Mouse (Mus musculus) MEL (cell line): ENCODE measurements at regions not wholly inside any gene's neighbourhood (a gene's known extent, or its start where the extent isn't known, plus 50 kb on each side); places are given as distances from the start of the nearest gene placed in this dataset.

Experiments used
- DNase-seq: peaks from one replicate; pipeline ENCODE4 v3.0.0; 2011; ENCODE audit warnings: low read depth, low spot score
- H3K27ac ChIP-seq: 2 replicates; pipeline ENCODE4 v1.5.1; 2012; ENCODE audit warnings: low read depth, mild to moderate bottlenecking, control low read depth, low read length, moderate library complexity; ENCODE audit not compliant: control insufficient read depth
- H3K27me3 ChIP-seq, 2 experiments: fragments of 150-350 bp in 1 of 2; sonication (generic) in 1 of 2; 2 replicates each; pipeline ENCODE4 v1.6.1; 2012; ENCODE audit warnings: low read length in 2 of 2, mild to moderate bottlenecking in 2 of 2, improper control_type of control experiment in 1 of 2, moderate library complexity in 1 of 2; ENCODE audit not compliant: insufficient read depth in 2 of 2, control insufficient read depth in 1 of 2
- H3K36me3 ChIP-seq, 2 experiments: 2 replicates each; pipeline ENCODE4 v1.6.1; 2012 to 2014; ENCODE audit warnings: low read length in 2 of 2, improper control_type of control experiment in 1 of 2, inconsistent platforms in 1 of 2, mild to moderate bottlenecking in 1 of 2; ENCODE audit not compliant: insufficient read depth in 2 of 2, control insufficient read depth in 1 of 2
- H3K4me1 ChIP-seq, 2 experiments: fragments of 150-350 bp in 1 of 2; sonication (generic) in 1 of 2; 2 replicates each; pipeline ENCODE4 v1.6.1; 2012; ENCODE audit warnings: low read length in 2 of 2, improper control_type of control experiment in 1 of 2, mild to moderate bottlenecking in 1 of 2; ENCODE audit not compliant: insufficient read depth in 2 of 2, control insufficient read depth in 1 of 2
- H3K4me3 ChIP-seq, 2 experiments: fragments of 150-350 bp in 1 of 2; sonication (generic) in 1 of 2; 2 replicates each; pipeline ENCODE4 v1.5.1; 2012; ENCODE audit warnings: low read depth in 2 of 2, low read length in 2 of 2, mild to moderate bottlenecking in 2 of 2, moderate library complexity in 2 of 2, control low read depth in 1 of 2, improper control_type of control experiment in 1 of 2; ENCODE audit not compliant: control insufficient read depth in 1 of 2, insufficient read depth in 1 of 2
- H3K79me2 ChIP-seq: 2 replicates; pipeline ENCODE4 v1.6.1; 2012; ENCODE audit warnings: mild to moderate bottlenecking, low read length, moderate library complexity; ENCODE audit not compliant: control insufficient read depth, poor library complexity, insufficient read depth
- H3K9ac ChIP-seq: 2 replicates; pipeline ENCODE4 v1.6.1; 2012; ENCODE audit warnings: low read depth, mild to moderate bottlenecking, control low read depth, low read length, moderate library complexity; ENCODE audit not compliant: control insufficient read depth, poor library complexity, severe bottlenecking
- H3K9me3 ChIP-seq: fragments of 150-350 bp; sonication (generic); replicated peaks from 2 replicates; pipeline ENCODE4 v1.6.1; 2012; ENCODE audit warnings: mild to moderate bottlenecking, low read length, improper control_type of control experiment, moderate library complexity; ENCODE audit not compliant: insufficient read depth
- CHD2 ChIP-seq: IDR thresholded peaks from 2 replicates; pipeline ENCODE4 v1.6.1; 2011; ENCODE audit warnings: low read length, improper control_type of control experiment
- CTCF ChIP-seq, 3 experiments: IDR thresholded peaks in 2 of 3; conservative IDR thresholded peaks in 1 of 3; 2 replicates each; pipeline ENCODE4 v1.5.1; 2011 to 2012; ENCODE audit warnings: low read length in 3 of 3, low read depth in 2 of 3, mild to moderate bottlenecking in 2 of 3, improper control_type of control experiment in 1 of 3, inconsistent platforms in 1 of 3, mixed read lengths in 1 of 3, moderate library complexity in 1 of 3; ENCODE audit not compliant: control insufficient read depth in 1 of 3, insufficient read depth in 1 of 3, poor library complexity in 1 of 3, severe bottlenecking in 1 of 3
- ETS1 ChIP-seq: IDR thresholded peaks from 2 replicates; pipeline ENCODE4 v1.6.1; 2012; ENCODE audit warnings: low read depth, mild to moderate bottlenecking, inconsistent platforms, low read length, improper control_type of control experiment, moderate library complexity
- JUND ChIP-seq: IDR thresholded peaks from 2 replicates; pipeline ENCODE4 v1.6.1; 2011; ENCODE audit warnings: low read depth, mild to moderate bottlenecking, improper control_type of control experiment, low read length
- MAZ ChIP-seq: IDR thresholded peaks from 2 replicates; pipeline ENCODE4 v1.6.1; 2012; ENCODE audit warnings: low read depth, mild to moderate bottlenecking, inconsistent platforms, low read length, improper control_type of control experiment
- MEF2A ChIP-seq: IDR thresholded peaks from 2 replicates; pipeline ENCODE4 v1.6.1; 2014; ENCODE audit warnings: low read depth, mild to moderate bottlenecking, inconsistent platforms, low read length, improper control_type of control experiment; ENCODE audit not compliant: poor library complexity, insufficient replicate concordance, severe bottlenecking; ENCODE audit errors: extremely low read depth
- MYB ChIP-seq: IDR thresholded peaks from 2 replicates; pipeline ENCODE4 v1.6.1; 2011; ENCODE audit warnings: mild to moderate bottlenecking, low read depth, low read length, improper control_type of control experiment
- MYC ChIP-seq: IDR thresholded peaks from 2 replicates; pipeline ENCODE4 v1.6.1; 2011; ENCODE audit warnings: low read depth, mild to moderate bottlenecking, low read length, improper control_type of control experiment, moderate library complexity
- POLR2A ChIP-seq, 2 experiments: IDR thresholded peaks; 2 replicates each; pipeline ENCODE4 v1.6.1; 2011 to 2012; ENCODE audit warnings: low read length in 2 of 2, mild to moderate bottlenecking in 2 of 2, control low read depth in 1 of 2, improper control_type of control experiment in 1 of 2, low read depth in 1 of 2, moderate library complexity in 1 of 2; ENCODE audit not compliant: control insufficient read depth in 1 of 2, insufficient read depth in 1 of 2, poor library complexity in 1 of 2
- RAD21 ChIP-seq: IDR thresholded peaks from 2 replicates; pipeline ENCODE4 v1.6.1; 2011; ENCODE audit warnings: mild to moderate bottlenecking, low read depth, low read length, improper control_type of control experiment
- SMC3 ChIP-seq: IDR thresholded peaks from 2 replicates; pipeline ENCODE4 v1.6.1; 2011; ENCODE audit warnings: low read depth, low read length, improper control_type of control experiment
- UBTF ChIP-seq: IDR thresholded peaks from 2 replicates; pipeline ENCODE4 v1.6.1; 2012; ENCODE audit warnings: low read depth, mild to moderate bottlenecking, inconsistent platforms, low read length, improper control_type of control experiment, moderate library complexity, borderline replicate concordance; ENCODE audit not compliant: insufficient read depth
- USF1 ChIP-seq: IDR thresholded peaks from 2 replicates; pipeline ENCODE4 v1.6.1; 2014; ENCODE audit warnings: low read depth, mild to moderate bottlenecking, inconsistent platforms, low read length, improper control_type of control experiment, moderate library complexity
- ZC3H11A ChIP-seq: IDR thresholded peaks from 2 replicates; pipeline ENCODE4 v1.6.1; 2012; ENCODE audit warnings: low read depth, mild to moderate bottlenecking, inconsistent platforms, low read length, improper control_type of control experiment
- ZMIZ1 ChIP-seq: IDR thresholded peaks from 2 replicates; pipeline ENCODE4 v1.6.1; 2012; ENCODE audit warnings: low read depth, mild to moderate bottlenecking, inconsistent platforms, low read length, improper control_type of control experiment, moderate library complexity
- ZNF384 ChIP-seq: IDR thresholded peaks from 2 replicates; pipeline ENCODE4 v1.6.1; 2012; ENCODE audit warnings: low read depth, mild to moderate bottlenecking, inconsistent platforms, low read length, improper control_type of control experiment

DNA sequence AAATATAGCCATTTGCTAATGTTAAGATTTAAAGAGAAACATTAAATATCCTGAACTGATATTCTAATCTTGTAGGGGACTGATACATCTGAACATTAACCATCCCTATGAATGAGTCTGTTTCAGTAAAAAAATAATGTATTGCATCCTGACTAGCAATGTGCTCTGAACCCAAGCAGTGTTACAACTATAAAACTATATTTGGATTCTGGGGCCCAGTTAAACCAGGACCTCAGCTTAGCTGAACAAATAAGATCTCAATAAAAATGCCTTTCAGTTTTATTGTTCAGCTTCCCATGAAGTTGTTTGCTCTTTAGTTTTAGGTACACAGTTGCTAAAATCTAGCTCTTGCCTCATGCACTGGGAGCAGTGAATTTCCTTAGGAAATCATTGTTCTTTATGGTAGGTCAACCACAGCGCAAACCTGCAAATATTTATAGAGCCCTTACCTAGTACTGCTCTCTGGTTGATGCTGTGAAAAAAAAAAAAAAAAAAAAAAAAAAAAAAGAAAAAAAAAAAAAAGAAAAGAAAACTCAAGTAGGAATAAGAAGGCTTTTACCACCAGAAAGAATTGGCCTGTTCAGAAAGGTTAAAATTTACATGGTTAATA lies 457.5 kb downstream of the Chl1 start:
- H3K4me1 ChIP-seq: no peaks in the 10 kb centered on the region
- no peaks in the 10 kb centered on the region for H3K79me2 ChIP-seq
- no peaks in the 10 kb centered on the region for H3K36me3 ChIP-seq
- H3K4me3 ChIP-seq: no peak overlapping the region
- no peak overlapping the region for H3K27ac ChIP-seq
- no peak for DNase-seq
- TF ChIP-seq ZMIZ1 (no peak), CTCF (IDR thresholded peaks at IDR 0.05 in 2 of 3, conservative IDR thresholded peaks at IDR 0.05 in 1 of 3; ENCODE audit: control insufficient read depth in 1 of 3, insufficient read depth in 1 of 3, low read depth in 2 of 3, low read length in 3 of 3, poor library complexity in 1 of 3, severe bottlenecking in 1 of 3) (no peak), ETS1 (no peak), JUND (no peak)
- TF ChIP-seq, all 39 proteins: peak for 0
- Histone ChIP-seq H3K9ac (no peak overlapping the region), H3K27me3 (no peaks in the 10 kb centered on the region), H3K9me3 (no peaks in the 10 kb centered on the region)

DNA sequence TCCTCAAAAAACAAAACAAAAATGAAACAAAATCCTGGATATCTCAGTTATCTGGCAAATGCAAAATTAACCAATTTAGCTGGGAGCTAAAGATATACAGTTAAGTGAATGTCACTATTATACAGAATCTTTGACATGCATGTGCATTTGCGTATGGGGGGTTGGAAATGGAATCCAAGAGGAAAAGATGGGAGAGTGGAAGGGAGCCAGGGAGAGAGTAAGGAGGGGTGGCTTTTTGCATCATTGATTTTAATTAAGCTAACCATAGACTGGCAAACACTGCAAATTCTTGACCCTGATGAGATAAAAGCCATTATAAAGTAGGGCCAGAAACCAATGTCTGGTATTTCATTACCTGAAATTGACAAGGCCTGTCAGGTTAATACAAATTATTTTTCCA lies 488.8 kb downstream of the Chl1 start:
- H3K4me3 ChIP-seq: no peak overlapping the region
- no peak for DNase-seq
- no peaks in the 10 kb centered on the region for H3K27me3 ChIP-seq
- H3K9ac ChIP-seq: no peak overlapping the region
- TF ChIP-seq CTCF (IDR thresholded peaks at IDR 0.05 in 2 of 3, conservative IDR thresholded peaks at IDR 0.05 in 1 of 3; ENCODE audit: control insufficient read depth in 1 of 3, insufficient read depth in 1 of 3, low read depth in 2 of 3, low read length in 3 of 3, poor library complexity in 1 of 3, severe bottlenecking in 1 of 3) (no peak), MYB (no peak), ZC3H11A (no peak), USF1 (no peak), MEF2A (no peak), RAD21 (no peak), ZNF384 (no peak), JUND (no peak), UBTF (no peak), SMC3 (no peak), CHD2 (no peak), POLR2A (IDR thresholded peaks at IDR 0.05; ENCODE audit: control insufficient read depth in 1 of 2, insufficient read depth in 1 of 2, low read depth in 1 of 2, low read length in 2 of 2, poor library complexity in 1 of 2) (no peak), MYC (no peak), MAZ (no peak)
- H3K79me2 ChIP-seq: no peaks in the 10 kb centered on the region
- no peaks in the 10 kb centered on the region for H3K4me1 ChIP-seq
- H3K36me3 ChIP-seq: no peaks in the 10 kb centered on the region
- no peak overlapping the region for H3K27ac ChIP-seq
- H3K9me3 ChIP-seq: no peaks in the 10 kb centered on the region
